Mouse (Mus musculus) lung, postnatal 0 days (tissue): ENCODE measurements around the gene Zbtb37. TPM values are rescaled to one million over a fixed set of nuclear protein-coding genes. Genes with fewer than 3 reads are reported as not detected.

Experiments used
- ATAC-seq: fragments of 200-750 bp; cut with Nextera tagmentation; 2 replicates; pipeline ENCODE4 v1.8.0; 2017; ENCODE audit warnings: moderate library complexity
- DNase-seq: peaks from one replicate; pipeline ENCODE4 v3.0.0-alpha.2; 2016; ENCODE audit warnings: low spot score
- H3K27ac ChIP-seq: fragments of 300-500 bp; sonication (generic); 2 replicates; pipeline ENCODE4 v1.5.1; 2014; ENCODE audit warnings: antibody characterized with exemption, mild to moderate bottlenecking, low read length, mixed read lengths
- H3K27me3 ChIP-seq: fragments of 300-500 bp; sonication (generic); replicated peaks from 2 replicates; pipeline ENCODE4 v1.6.1; 2014; ENCODE audit warnings: low read length, mixed read lengths; ENCODE audit not compliant: insufficient read depth
- H3K36me3 ChIP-seq: fragments of 300-500 bp; sonication (generic); 2 replicates; pipeline ENCODE4 v1.6.1; 2014; ENCODE audit warnings: low read length, mixed read lengths; ENCODE audit not compliant: insufficient read depth
- H3K4me1 ChIP-seq: fragments of 300-500 bp; sonication (generic); 2 replicates; pipeline ENCODE4 v1.6.1; 2014; ENCODE audit warnings: antibody characterized with exemption, low read depth, low read length, mixed read lengths; ENCODE audit not compliant: insufficient read depth
- H3K4me2 ChIP-seq: fragments of 300-500 bp; sonication (generic); replicated peaks from 2 replicates; pipeline ENCODE4 v1.6.1; 2014; ENCODE audit warnings: low read depth, mild to moderate bottlenecking, low read length, moderate library complexity, mixed read lengths
- H3K4me3 ChIP-seq: fragments of 300-500 bp; sonication (generic); 2 replicates; pipeline ENCODE4 v1.5.1; 2014; ENCODE audit warnings: low read depth, low read length
- H3K9ac ChIP-seq: fragments of 300-500 bp; sonication (generic); replicated peaks from 2 replicates; pipeline ENCODE4 v1.6.1; 2014; ENCODE audit warnings: low read depth, mild to moderate bottlenecking
- H3K9me3 ChIP-seq: fragments of 300-500 bp; sonication (generic); 2 replicates; pipeline ENCODE4 v1.6.1; 2016; ENCODE audit warnings: low read length, mixed read lengths
- CTCF ChIP-seq: IDR thresholded peaks from 2 replicates; pipeline ENCODE4 v1.5.1; 2016; ENCODE audit warnings: antibody characterized with exemption, mild to moderate bottlenecking
- EP300 ChIP-seq: IDR thresholded peaks from 2 replicates; pipeline ENCODE4 v1.6.1; 2016; ENCODE audit warnings: antibody characterized with exemption, mild to moderate bottlenecking, control low read depth
- WGBS: fragments of 180-500 bp; shearing (Covaris S2); extraction: QIAGEN DNeasy Blood & Tissue Kit; methylation state at CpG from one replicate; pipeline ENCODE4 v1.1.7; 2014; 5-methylcytosine and 5-hydroxymethylcytosine counted together
- polyA plus RNA-seq: library from polyadenylated mRNA; unstranded; fragments of >200 nt; fragmentation: Nextera tagmentation; extraction: Ambion mirVana; gene quantifications from 2 replicates; pipeline ENCODE4 v1.2.1, GENCODE M21; 2015

Gene Zbtb37
- 4.5 and 6.4 TPM in 2 replicates for polyA plus RNA-seq

DNA sequence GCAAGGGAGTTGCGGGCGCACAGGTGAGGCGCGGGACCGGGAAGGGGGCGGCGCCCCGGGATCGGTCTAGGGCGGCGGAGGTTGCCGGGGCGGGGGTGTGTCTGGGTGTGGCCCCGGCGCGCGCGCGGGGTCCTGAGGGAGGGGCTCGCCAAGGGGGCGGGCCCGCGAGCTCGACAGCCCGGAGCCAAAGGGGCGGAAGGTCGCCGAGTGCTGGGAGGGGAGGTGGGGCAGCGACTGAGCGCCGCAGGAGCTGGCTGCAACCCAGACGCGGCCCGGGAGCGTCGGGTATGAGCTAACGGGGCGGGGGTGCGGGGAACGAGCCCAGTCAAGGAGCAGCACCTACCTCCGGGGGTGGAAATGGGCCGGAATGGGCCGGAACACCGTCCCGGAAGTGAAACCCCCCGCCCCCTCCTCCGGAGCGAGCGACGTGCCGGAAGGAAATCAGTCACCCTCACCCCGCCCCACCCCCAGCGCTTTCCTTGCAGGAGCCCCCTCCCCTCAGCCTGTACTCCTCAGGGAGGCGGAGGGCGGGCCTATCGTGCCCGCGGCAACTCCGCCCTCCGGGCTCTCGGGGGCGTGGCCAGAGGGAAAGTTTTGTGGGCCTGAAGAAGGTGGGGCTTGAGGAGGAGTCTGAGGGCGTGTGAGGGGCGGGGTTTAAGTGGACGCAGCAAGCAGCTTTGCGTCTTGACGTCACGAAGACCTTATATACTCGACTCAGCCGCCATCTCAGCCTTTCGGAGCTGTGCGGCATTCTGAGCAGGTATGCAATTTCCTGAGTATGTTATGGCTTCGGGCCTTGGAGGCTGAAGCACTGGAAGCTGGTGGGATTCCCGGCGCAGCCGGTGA lies at the start of gene Zbtb37:
Gene Zbtb37 (minus strand): TSS at position 415 of the 846 bp plus-strand sequence.
- Histone ChIP-seq H3K4me1 (peaks cover 12% of the 10 kb centered on the region; the same call in 1 of the 2 replicates), H3K27me3 (no peaks in the 10 kb centered on the region), H3K36me3 (peaks cover 6% of the 10 kb centered on the region; the same call in 1 of the 2 replicates), H3K4me2 (peak within 1 kb of the TSS; percentile 78), H3K9ac (peak within 1 kb of the TSS; percentile 78), H3K27ac (peak within 1 kb of the TSS; percentile 90), H3K4me3 (peak within 1 kb of the TSS; percentile 74), H3K9me3 (no peaks in the 10 kb centered on the region)
- WGBS: under 1% methylated on average over 57 of the region's 76 CpGs
- peak; percentile 100 for DNase-seq
- peak; percentile 94 for ATAC-seq
- TF ChIP-seq EP300 (no peak), CTCF (no peak)

DNA sequence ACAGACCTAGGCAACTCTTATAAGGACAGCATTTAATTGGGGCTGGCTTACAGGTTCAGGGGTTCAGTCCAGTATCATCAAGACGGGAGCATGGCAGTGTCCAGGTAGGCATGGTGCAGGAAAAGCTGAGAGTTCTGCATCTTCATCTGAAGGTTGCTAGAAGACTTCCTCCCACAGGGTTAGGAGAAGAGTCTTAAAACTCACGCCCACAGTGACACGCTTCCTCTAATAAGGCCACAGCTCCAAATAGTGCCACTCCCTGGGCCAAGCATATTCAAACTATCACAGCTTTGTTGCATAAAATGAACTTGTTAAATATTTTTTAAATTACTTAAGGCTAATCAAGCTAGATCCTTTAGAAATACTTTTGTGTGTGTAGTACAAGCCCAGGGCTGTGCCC lies 42.6 kb upstream of the Zbtb37 start:
- H3K4me3 ChIP-seq: no peak overlapping the region
- TF ChIP-seq CTCF (no peak), EP300 (no peak)
- H3K27me3 ChIP-seq: no peaks in the 10 kb centered on the region
- no peak overlapping the region for H3K9ac ChIP-seq
- H3K27ac ChIP-seq: no peak overlapping the region
- no peak overlapping the region for H3K4me2 ChIP-seq
- H3K9me3 ChIP-seq: no peaks in the 10 kb centered on the region
- DNase-seq: no peak
- H3K36me3 ChIP-seq: no peaks in the 10 kb centered on the region
- 98% methylated on average over 3 of the region's 3 CpGs for WGBS
- peaks cover 5% of the 10 kb centered on the region; the same call in 1 of the 2 replicates for H3K4me1 ChIP-seq
- no peak for ATAC-seq

DNA sequence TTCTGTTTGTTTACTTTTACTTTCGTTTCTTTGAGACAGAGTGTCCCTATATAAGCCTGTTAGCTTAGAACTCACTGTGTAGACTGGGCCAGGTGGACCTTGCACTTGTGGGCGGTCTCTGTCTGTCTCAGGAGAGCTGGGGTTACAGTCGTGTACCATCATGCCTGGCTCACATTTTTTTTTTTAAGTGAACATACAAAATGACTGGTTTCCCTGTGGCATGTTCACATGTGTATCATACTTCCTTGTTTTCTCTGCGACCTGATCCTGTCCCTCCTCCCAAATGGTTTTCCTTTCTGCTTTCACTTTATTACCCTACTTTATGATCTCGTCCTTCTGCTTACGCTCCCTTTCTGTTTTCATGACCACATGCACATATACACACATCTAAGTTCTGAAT lies 41.6 kb upstream of the Zbtb37 start:
- Histone ChIP-seq H3K9me3 (no peaks in the 10 kb centered on the region), H3K4me2 (no peak overlapping the region), H3K4me3 (no peak overlapping the region), H3K4me1 (peaks cover 12% of the 10 kb centered on the region; the same call in 1 of the 2 replicates), H3K27ac (no peak overlapping the region), H3K36me3 (no peaks in the 10 kb centered on the region), H3K27me3 (no peaks in the 10 kb centered on the region), H3K9ac (no peak overlapping the region)
- DNase-seq: no peak
- TF ChIP-seq CTCF (no peak), EP300 (no peak)
- no peak for ATAC-seq
- WGBS: 78% methylated on average over 6 of the region's 6 CpGs

DNA sequence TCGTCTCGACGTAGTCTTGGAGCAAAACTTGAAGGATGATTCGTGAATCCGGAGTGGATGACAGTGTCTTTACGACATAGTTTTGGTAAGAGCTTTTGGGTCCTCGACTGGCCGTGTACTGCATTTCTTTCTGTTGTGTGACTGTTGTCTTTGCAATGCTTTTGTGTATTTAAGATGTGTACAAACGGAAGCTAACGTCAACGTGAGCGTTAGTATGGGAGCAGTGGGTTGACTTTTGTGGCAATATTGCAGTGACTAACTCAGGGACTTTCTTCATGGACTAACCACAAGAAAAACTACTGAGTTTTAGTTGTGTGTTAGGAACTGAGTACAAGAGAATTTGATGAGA lies 36.6 kb upstream of the Zbtb37 start:
- H3K4me1 ChIP-seq: peaks cover 17% of the 10 kb centered on the region; the same call in 1 of the 2 replicates
- H3K9me3 ChIP-seq: no peaks in the 10 kb centered on the region
- peak overlapping the region; percentile 39 for H3K9ac ChIP-seq
- DNase-seq (no peak), ATAC-seq (no peak)
- H3K4me2 ChIP-seq: peak overlapping the region; percentile 62
- H3K36me3 ChIP-seq: no peaks in the 10 kb centered on the region
- TF ChIP-seq EP300: no peak
- TF ChIP-seq CTCF: no peak
- H3K27ac ChIP-seq: peak overlapping the region; percentile 20
- H3K27me3 ChIP-seq: no peaks in the 10 kb centered on the region
- H3K4me3 ChIP-seq: peak overlapping the region; percentile 71
- under 1% methylated on average over 12 of the region's 12 CpGs for WGBS

DNA sequence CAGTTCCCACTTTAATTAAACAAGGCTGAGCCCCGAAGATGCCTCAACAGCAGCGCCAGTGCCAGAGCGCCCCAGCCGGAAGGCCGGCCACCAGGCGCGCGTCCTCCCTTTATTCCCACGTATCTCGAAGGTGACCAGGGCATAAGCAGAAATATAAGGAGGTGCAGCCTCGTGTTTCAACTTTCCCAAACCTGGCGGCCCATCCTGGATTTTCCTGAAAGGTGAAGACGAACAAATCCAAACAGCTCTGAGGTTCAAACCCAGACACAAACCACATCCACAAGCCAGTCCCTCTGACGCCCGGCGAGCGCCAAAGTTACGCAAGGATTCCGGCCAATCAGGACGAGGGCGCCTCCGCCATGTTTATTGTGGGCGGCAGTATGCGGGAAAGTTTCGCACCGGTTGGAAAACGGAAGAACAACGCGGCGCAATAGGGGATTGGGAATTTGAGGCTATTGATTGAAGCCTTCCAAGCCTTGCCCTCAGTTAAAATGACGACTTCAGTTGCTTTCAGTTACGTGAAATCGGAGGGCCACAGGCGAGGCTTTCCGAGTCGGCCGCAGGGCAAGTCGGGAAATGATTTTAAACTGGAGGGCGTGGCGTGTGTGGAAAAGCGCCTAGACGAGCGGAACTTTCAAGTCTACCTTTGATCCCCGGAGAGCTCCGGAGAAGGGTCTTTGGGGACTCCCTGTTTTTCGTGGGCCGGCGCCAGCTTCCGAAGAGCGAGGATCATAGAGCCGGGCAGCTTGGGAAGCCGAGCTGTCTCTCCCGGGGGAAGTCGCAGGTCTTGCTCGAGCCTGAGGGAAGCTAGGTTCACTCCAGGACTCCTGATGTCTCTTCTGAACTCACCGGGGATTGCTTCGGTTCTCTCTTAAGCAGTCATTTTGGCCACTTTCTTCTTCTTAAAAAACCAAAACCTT lies 36.0 kb upstream of the Zbtb37 start, which contains the start of the genes Dars2 and Cenpl:
Gene Dars2 (minus strand): TSS at position 307 of the 920 bp plus-strand sequence.
Gene Cenpl (plus strand): TSS at position 362 of the 920 bp plus-strand sequence.
- H3K27me3 ChIP-seq: no peaks in the 10 kb centered on the region
- H3K4me2 ChIP-seq: peak within 1 kb of the TSS; percentile 73
- no peaks in the 10 kb centered on the region for H3K9me3 ChIP-seq
- peaks cover 17% of the 10 kb centered on the region; the same call in 1 of the 2 replicates for H3K4me1 ChIP-seq
- DNase-seq: peak; percentile 99
- ATAC-seq: peak; percentile 98
- 1% methylated on average over 57 of the region's 57 CpGs for WGBS
- H3K36me3 ChIP-seq: no peaks in the 10 kb centered on the region
- peak within 1 kb of the TSS; percentile 71 for H3K9ac ChIP-seq
- peak within 1 kb of the TSS; percentile 71 for H3K4me3 ChIP-seq
- TF ChIP-seq CTCF: peak; percentile 41
- TF ChIP-seq EP300: peak; percentile 52
- H3K27ac ChIP-seq: peak within 1 kb of the TSS; percentile 34

DNA sequence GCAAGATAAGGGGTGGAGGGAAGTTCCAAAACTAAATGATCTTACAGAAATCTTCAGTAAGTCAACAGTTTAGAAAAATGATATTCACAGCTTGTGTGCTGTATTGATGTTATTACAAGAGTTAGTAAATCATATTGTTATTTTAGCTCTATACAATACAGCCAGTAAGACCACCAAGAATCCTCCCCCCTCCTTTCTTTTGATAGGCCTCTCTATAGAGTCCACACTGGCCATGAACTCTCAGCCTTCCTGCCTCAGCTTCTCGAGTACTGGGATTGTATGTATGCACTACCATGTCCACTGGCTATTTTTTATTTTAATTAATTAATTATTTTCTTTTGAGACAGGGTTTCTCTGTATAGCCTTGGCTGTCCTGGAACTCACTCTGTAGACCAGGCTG lies 28.7 kb upstream of the Zbtb37 start:
- no peaks in the 10 kb centered on the region for H3K27me3 ChIP-seq
- H3K4me3 ChIP-seq: no peak overlapping the region
- H3K4me1 ChIP-seq: no peaks in the 10 kb centered on the region
- no peak overlapping the region for H3K9ac ChIP-seq
- DNase-seq (no peak), ATAC-seq (no peak)
- H3K36me3 ChIP-seq: no peaks in the 10 kb centered on the region
- no peak overlapping the region for H3K27ac ChIP-seq
- no peak overlapping the region for H3K4me2 ChIP-seq
- no peaks in the 10 kb centered on the region for H3K9me3 ChIP-seq
- TF ChIP-seq CTCF (no peak), EP300 (no peak)
- WGBS: 69% methylated on average over 1 of the region's 1 CpGs
